Mouse (Mus musculus) liver, embryonic 14.5 days (tissue): ENCODE measurements at regions not wholly inside any gene's neighbourhood (a gene's known extent, or its start where the extent isn't known, plus 50 kb on each side); places are given as distances from the start of the nearest gene placed in this dataset.

Source experiments
- CTCF ChIP-seq: IDR thresholded peaks from 2 replicates; pipeline ENCODE4 v1.5.1; 2016; ENCODE audit warnings: antibody characterized with exemption, low read depth, control low read depth
- EP300 ChIP-seq: IDR thresholded peaks from 2 replicates; pipeline ENCODE4 v1.6.1; 2016; ENCODE audit warnings: antibody characterized with exemption, low read depth

GRCm38 (mm10) chr1:92724135-92724534, 75.5 kb upstream of the Otos start:
- TF ChIP-seq CTCF (no peak), EP300 (no peak)
